Mouse (Mus musculus): ENCODE results near the gene Acer1. TPM values are rescaled to one million over a fixed set of nuclear protein-coding genes. Genes with fewer than 3 reads are reported as not detected.

Gene Acer1
- total RNA-seq, 1 experiment from 2014 or later: 0.70 TPM

GRCm38 (mm10) chr17:56988921-56989430 is 7.0 kb upstream of the Acer1 start:
- DNase-seq: no peak

- DNase-seq: no peak
These were observed 6.5 kb upstream of the Acer1 start for GRCm38 (mm10) chr17:56988441-56988840.

- no peak for DNase-seq
These were observed 4.3 kb upstream of the Acer1 start for GRCm38 (mm10) chr17:56986105-56986805.

GRCm38 (mm10) chr17:56985656-56986055 is 3.7 kb upstream of the Acer1 start:
- no peak for DNase-seq

GRCm38 (mm10) chr17:56984886-56985285 is 3.0 kb upstream of the Acer1 start:
- no peak for DNase-seq

- no peak for DNase-seq
These were observed 877 bp downstream of the Acer1 start for GRCm38 (mm10) chr17:56981049-56981448.

- no peak for DNase-seq
These were observed 2.4 kb downstream of the Acer1 start for GRCm38 (mm10) chr17:56979524-56979923.

GRCm38 (mm10) chr17:56976531-56977390 is 5.2 kb downstream of the Acer1 start:
- no peak for DNase-seq

GRCm38 (mm10) chr17:56975391-56975790 is 6.5 kb downstream of the Acer1 start:
- no peak for DNase-seq

- no peak for DNase-seq
These were observed 7.2 kb downstream of the Acer1 start for GRCm38 (mm10) chr17:56974708-56975240.

GRCm38 (mm10) chr17:56973956-56974707 is 7.8 kb downstream of the Acer1 start:
- DNase-seq: no peak

GRCm38 (mm10) chr17:56970081-56970480 is 11.8 kb downstream of the Acer1 start:
- DNase-seq: no peak

GRCm38 (mm10) chr17:56969321-56969720 is 12.6 kb downstream of the Acer1 start:
- DNase-seq: no peak

GRCm38 (mm10) chr17:56963646-56964045 is 18.3 kb downstream of the Acer1 start:
- DNase-seq: no peak

- DNase-seq: no peak
These were observed 19.1 kb downstream of the Acer1 start for GRCm38 (mm10) chr17:56962642-56963405.

GRCm38 (mm10) chr17:56961880-56962279 is 20.0 kb downstream of the Acer1 start:
- no peak for DNase-seq

- no peak for DNase-seq
These were observed 23.3 kb downstream of the Acer1 start for GRCm38 (mm10) chr17:56958667-56959066.

GRCm38 (mm10) chr17:56957763-56958429 is 24.0 kb downstream of the Acer1 start:
- DNase-seq: no peak

GRCm38 (mm10) chr17:56954871-56955270 is 27.1 kb downstream of the Acer1 start:
- DNase-seq: no peak

GRCm38 (mm10) chr17:56952639-56953038 is 29.3 kb downstream of the Acer1 start:
- no peak for DNase-seq

GRCm38 (mm10) chr17:56950915-56951314 is 31.0 kb downstream of the Acer1 start:
- peak; percentile 64 for DNase-seq

All from adrenal gland, postnatal 25 days (tissue).